Mouse (Mus musculus) 416B (cell line): ENCODE measurements around the gene Gm21970.
A peak's percentile ranks its signal among the peaks of the same experiment; 100 is the strongest.

Experiments
- DNase-seq: peaks from one replicate; pipeline ENCODE4 v3.0.0; 2011; ENCODE audit warnings: low read depth

Gene Gm21970

DNA sequence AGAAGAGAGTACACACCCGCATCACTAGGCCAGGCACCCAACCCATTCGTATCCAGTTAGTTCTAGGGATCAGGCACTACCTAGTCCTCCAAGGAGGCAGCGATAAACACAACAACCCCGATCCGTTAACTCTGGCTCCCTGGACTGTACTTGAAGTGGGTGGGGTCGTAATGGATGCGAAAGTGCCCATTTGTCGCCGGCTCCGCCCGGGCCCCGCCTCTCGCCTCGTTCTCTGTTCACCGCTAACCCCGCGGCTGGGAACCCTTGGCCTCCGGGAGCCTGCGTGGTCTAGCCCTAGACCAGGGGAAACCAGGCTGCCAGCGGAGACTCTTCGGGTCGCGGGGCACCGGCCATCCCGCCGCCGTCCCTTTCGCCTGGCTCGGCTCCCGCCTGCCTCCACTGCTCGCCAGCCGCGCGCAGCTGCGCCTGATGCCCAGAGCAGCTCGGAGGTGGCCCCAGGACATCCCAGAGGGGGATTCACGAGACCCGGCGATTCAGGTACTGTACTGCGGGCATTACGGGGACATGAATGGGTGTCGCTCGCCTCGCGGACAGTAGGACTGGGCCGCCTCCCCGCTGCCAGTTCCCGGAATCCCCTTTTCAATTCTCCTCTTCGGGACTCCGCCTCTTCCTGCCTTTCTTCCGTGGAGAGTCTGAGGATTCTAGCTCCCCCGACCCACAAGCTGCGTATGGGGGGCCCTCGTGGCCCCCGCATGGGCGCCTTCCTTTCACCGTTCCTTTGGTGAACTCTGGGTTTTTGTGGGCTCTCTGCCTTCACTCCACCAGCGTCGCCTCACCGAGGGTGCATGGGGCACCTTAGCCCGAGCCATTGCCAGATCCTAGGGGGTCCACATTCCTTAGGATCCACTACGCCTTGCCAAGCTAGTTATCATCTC is 18.7 kb upstream of the Gm21970 start, which contains the start of gene Ifnar2:
Gene Ifnar2 (plus strand): TSS at position 207 of the 896 bp plus-strand sequence.
- peak; percentile 85 for DNase-seq

DNA sequence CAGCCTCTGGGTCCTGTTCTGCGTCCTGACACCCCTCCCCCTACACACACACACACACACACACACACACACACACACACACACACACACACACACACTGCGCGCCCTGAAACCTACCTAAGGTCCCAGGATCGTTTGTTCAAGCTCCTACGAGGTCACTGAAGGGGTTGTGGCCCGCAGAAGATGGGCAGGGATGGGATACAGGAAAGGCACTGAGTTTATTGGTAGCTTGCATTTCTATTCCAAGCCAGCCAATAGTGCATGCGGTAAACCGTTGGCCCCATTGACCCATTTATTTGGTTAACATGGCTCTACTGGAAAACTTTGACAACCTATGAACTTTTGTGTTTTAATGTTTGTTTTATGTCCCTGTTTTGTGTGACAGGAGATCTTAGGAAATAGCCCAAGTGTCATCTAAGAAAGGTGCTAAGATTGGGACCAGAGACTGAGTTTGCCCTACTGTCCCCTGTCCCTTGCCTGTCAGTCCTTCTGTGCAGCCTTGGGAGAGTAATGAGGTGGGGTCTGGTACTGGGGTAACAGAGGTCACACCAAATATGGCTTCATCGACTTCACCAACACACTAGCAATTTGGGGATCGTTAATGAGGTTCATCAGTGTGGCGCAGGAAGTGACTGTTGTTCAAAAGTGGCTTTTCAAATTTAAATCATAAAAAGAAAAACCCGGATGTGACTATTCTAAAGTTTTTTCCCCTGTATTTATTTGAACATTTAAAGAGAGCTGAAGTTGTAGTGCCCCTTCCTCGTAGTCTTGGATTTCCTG is 17.9 kb upstream of the Gm21970 start:
- DNase-seq, result peak; percentile 45

DNA sequence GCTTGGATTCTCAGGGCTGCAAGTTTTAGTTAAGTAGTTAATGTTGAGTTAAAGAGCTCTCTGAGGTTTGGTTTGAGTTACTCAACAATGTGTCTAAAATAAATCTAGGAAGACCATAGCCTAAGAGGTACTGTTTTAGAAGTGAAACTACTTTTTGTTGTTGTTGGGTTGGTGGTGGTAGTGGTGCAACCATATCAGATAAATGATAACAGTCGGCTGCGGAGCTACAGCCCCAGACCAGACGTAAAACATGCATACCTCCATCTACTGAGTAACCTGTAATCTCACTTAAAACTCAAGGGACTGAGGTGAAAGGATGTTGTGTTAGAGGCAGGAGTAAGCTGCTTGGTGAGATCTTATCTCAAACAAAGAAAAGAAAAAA is 17.3 kb upstream of the Gm21970 start:
- peak; percentile 50 for DNase-seq

DNA sequence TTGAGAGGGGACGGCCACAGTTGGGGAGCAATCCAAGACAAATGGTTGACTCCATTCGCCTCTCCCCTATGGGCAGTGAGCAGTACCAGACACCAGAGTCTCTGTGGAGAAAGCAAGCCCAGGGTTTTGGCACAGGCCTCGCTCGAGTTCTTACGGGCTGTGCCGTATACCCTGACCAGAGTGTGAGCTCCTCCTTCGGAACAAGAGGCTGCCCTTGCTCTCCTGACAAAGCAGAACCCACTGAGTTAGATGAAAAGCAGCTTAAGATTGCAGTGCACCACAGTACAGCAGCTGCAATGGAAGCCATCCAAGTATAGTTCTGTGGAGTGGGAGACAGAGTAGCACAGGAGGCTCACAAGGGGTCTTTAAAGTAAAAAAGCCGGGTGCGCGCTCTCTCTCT is 14.8 kb upstream of the Gm21970 start:
- DNase-seq, result no peak

DNA sequence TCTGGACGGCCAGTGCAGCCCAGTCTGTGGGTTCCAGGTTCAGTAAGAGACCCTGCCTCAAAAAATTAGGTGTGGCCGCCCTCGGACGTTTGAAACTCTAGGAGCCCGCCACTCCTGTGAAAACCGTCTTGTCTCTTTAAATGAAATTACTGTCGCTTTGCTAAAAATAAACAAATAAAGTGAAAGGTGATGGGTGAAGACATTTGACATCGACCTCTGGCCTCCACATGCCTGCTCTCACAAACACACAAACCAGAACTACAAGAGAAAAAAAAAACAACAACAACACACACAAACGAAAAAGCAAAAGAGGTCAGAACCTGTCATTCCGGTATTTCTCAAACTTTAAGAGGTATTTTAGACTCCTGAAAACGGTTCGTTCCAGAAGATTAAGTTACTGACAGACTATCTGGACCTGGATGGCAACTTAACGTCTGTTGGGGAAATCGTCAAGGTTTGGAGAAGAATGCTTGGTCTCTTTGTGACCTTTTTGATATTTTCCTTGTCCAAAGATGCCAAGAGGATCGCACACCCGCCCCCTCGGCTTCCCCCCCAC is 13.0 kb upstream of the Gm21970 start:
- no peak for DNase-seq

DNA sequence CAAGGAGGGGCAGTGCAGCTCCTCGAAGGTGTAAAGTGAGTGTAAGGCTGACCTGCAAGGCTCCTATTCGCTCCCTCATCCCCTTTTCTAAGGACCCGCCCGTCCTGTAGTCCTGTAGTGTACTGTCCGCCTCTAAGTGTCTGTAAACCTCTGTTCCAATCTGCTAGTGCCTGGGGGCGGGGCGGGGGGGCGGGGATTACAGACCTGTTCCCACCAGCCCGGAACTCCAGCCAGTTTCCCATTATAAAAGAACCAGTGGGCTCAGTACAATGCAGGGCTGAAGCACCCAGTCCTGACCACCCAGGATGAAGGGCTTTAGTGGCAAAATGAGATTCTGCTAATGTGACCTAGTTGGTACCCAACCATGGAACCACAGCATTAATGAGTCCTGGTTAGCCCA is 12.5 kb upstream of the Gm21970 start:
- no peak for DNase-seq

DNA sequence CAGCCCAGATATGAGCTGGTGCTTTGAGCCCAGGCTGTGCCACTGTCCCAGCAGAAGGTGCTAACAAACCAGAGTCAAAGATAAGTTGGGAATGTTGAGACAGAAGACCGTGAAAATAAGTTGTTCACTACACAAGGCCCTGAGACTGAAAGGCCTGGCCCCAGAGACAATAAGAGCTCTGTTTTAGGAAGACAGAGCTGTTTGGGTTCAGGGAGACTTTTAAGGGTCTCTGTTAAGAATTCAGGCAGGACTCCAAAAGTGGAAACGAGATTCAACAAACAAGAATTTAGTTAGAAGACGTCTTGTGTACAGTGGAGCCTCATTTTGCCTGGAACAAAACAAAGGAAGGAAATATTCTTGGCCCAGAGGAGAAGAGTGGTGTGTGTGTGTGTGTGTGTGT is 12.1 kb upstream of the Gm21970 start:
- no peak for DNase-seq

DNA sequence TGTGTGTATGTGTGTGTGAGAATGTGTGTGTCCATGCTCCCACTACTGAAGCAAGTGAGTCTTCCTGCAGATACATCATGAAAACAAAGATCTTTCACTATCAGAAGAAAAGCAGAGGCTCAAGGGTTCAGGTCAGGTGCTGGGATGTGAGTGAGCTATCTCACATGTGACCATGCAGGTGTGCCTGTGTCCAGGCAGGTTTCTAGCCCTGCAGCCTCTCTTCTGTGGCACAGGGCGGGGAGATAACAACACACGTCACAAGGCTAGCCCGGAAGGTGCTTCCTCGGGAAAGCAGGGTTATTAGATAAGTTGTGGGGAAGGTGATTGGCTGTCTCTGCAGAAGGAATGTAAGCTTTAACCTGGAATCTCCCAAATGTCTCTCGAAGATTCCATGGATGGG is 11.4 kb upstream of the Gm21970 start:
- no peak for DNase-seq

DNA sequence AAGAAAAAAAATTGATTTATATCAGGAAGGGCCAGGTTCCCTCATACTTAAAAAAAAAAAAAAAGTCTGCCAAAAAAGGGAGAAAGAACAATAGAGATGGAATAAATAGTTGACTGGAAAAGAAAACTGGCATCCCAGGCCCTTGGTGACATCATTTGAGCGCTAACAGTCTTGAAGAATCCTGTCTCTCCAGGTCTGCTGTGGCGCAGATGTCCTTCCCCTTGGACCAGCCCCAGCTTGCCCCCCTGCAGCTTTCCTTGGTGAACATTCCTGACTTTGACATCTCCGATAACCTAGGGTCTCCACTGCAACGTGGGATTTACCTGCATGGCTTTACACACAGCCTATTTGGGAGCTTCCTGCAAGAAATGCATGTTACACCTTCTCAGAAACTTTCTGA is 9.9 kb upstream of the Gm21970 start:
- no peak for DNase-seq

DNA sequence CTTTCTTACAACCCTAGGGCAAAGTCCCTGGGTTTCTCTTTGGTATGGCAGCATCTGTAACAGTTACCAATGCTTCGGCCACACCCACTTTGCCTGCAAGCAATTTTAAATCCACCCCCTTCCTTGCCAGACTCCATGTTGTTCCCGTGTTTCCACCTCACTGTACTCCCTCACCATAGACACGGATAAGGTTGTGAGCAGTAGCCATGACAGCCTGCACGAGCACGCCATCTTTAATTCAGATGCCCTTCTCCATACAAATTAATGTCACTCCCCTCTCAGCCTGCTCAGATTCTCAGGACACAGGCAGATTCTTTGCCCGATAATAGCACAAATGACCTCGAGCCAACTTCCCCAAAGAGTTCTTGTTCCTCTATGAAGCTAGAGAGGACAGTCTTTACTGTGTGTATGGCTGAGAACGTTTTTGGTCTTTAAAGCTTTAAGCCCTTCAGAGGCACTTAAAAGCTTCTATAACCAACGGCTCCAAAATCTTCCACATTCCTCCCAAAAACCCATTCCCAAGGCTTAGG is 9.2 kb upstream of the Gm21970 start:
- DNase-seq, result peak; percentile 23

DNA sequence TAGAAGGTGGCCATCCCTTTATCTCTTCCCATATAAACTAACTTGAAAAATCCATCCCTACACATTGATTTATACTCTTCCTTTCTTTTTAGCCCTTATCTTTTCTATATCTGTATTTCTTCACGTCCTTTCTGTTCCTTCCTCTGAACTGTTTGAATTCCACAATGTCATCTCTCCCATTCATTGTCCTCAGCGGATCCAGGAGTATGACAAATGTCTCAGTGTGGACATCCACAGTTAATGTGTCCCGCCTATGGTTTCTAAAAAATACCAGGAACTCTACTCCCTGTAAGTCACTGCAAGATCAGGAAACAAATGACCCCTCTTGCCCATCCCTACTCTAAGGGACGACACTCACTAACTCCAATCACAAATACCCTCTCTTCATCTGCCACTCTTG is 7.3 kb upstream of the Gm21970 start:
- no peak for DNase-seq

DNA sequence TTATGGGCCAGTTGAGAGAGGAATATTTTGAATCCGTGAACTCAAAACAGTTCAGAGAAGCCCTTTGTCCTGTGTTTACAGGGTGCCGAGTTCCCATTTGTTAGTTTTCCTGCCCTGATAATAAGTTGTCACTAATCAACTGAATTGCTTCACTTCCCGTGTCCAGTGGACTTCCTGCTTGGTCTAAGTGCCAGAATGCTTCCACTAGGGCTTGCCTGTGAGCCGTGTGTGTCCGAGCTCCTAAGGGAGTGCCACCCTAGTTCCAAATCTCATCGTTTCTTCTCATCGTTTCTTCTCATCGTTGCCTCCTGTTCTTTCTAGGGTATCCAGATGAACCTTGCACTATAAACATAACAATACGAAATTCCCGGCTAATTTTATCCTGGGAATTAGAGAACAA is 5.9 kb upstream of the Gm21970 start:
- no peak for DNase-seq

DNA sequence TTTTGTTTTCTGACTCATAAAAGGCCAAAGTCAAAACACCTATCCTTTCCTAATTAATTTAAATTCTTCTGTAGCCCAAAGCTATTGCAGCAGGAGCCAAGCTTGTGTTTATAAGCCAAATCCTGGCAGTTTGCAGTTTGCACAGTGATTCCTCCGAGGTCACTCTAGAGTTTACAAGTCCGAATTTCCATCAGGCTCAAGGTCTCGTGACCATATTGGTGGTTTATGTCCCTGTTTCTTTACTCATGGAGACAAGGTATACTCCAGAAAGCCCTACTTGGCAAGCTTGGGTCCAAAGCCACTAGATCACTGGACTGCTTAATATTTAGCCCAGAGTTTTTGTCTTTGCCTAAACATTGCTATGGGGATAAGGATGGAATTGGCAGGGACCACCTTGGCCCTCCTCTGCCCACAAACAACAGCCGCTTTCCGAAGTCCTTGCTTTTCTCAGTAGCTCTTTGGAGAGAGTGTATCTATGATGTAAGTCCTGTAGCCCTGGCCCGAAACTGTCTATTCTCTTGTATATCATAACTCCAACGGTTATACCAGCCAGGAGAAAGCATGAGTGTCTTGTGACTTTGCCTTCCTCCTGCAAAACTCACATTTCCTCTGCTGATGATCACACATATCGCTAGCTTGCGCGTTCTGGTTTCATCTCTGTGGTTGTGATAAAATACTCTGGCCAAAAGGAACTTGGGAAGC is 5.0 kb upstream of the Gm21970 start:
- no peak for DNase-seq

DNA sequence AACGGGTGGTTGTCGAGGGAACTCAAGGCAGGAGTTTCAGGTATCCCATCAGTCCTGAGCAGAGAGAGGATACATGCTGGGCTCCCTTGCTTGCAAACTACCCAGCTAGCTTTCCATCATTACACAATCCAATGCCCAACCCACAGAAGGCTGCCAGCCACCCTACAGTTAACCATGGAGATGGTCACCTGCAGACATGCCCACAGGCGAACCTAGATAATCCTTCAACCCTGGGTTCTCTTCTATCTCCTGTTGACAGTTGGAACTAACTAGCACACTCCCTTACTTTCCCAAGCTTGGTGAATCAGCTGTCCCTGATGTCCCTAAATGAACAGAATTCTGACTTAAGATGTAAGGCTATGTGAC is 4.4 kb upstream of the Gm21970 start:
- DNase-seq, result no peak

DNA sequence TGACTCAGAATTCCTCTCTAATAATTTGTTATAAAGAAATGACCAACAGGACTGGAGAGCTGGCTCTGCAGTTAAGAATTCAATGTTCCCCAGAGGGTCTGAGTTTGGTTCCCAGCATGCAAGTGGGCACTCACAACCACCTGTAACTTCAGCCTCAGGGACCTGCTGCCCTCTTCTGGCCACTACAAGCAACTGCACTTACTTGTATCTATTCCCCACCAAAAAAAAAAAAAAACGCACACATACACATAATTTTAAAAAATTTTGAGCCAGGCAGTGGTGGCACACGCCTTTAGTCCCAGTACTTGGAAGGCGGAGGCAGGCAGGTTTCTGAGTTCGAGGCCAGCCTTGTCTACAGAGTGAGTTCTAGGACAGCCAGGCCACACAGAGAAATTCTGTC is 1.4 kb upstream of the Gm21970 start:
- DNase-seq, result peak; percentile 72

DNA sequence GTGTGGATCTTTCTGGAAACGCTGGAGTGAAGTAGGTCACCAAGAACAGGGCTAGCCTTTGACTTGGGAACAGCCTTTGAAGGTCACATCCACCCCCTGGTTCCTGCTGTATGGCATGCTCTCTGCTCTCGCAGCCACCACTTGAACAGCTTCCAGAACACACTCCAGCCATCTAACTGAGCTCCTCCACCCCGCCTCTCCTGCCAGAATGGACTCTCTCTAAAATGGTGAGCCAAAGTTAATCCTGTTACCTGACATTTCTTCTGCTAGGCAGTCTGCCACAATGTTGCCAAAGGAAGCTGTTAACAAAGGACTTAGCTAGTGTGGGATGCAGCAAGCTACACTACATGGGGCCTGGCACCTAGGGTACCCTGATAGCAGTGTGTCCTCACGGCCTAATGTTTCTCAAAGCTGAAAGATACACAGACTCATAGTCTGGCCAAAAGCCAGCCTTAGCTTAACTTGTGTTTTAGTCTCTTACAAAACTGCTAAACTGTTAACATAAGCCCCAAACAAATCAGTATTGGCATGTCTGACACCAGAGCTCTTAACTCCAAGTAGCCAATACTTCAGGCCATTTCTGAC is 3.4 kb downstream of the Gm21970 start:
- DNase-seq, result no peak

DNA sequence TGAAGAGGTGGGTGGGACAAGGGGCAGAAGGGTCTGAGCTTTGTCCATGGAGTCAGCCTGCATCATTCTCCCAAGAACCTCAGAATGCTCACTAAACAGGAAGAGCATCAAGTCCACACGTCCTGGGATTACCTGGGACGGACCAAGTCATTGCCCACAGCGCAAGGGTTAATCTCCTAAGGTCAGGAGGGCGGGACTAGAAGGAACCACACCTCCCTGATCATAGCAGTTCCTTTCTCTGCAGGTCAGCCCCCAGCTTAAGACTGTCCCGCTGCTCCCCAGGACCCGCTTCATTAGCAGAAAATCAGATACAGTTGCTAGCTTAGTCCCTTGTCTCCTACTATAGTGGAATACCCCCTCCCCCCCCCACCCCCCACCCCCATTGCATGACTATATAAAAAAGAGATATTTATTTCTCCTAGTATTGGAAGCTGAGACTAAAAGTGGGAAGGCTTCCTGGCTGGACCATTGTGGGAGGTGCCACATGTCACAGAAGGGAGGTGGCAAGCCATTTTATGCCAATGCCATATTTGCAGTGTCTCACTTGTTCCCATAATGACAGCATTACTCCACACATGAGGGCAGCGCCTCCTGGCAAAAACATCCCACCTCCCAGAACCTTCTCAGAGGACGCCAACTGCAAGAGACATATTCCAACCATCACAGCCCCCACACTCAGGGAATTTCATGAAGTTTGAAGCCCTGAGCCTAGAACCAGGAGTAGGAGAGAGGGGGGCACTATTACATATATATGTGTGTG is 4.3 kb downstream of the Gm21970 start:
- no peak for DNase-seq

DNA sequence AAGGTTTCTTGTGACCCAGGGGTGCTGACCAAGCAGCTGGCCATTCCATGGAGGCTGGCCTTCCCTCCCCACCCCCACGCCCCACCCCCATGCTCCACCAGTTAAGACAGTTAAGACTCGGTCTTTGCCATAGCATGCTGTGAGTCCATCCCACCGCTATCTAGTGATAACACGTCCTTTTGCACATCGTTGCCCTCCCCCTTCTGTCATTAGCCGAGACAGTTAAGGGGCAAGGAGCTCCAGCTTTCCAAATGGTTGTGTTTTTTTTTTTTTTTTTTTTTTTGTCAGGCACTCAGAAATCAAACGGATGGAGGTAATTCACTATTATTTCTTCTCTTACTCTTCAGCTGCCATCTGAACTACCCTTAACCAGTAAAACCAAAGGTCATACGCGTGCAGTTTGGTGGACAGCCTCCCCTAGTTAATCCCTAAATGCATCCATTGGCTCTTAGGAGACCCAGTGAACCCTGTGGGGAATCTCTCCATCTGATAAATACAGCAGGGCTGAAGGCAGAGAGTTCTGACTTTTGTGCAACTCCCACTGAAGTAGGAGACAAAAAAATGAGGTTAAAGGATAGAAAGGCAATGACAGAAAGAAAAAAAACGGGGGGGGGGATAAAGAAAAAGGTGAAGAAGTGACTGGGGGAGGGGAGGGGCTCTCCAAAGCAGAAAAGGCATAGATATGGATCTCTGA is 5.5 kb downstream of the Gm21970 start:
- DNase-seq, result no peak

DNA sequence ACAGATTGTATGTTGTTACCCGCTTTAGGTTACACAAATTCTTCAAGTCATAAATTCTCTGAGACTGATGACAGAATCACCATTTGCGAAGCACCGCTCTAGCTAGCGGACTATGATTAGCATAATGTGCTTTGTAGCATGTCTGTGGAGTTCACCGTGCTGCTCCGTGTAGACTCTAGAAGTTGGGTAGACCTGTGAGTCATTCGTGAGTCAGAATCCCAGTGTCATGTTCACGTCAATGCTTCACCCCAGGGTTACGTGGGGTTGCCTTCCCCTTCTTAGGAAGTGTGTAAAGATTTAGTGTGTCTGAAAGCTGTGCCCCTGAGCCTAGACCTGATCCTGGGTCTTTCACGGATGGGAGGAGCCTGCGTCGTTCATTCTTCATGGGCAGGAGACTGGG is 6.5 kb downstream of the Gm21970 start:
- peak; percentile 84 for DNase-seq

DNA sequence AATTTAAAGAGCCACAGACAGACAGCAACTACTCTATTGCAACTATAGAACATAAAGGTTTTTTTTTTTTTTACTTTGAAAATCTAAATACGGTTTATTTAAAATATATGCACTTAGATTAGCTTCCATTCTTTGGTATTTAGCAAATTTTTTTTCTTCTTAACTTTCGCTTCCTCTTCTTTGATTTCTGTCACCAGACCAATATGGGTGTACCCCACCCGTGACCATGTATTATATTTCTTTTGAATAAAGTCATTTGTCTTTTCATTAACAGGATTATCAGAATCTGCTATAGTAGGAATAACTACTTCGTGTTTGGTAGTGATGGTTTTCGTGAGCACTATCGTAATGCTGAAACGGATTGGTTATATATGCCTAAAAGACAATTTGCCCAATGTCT is 7.4 kb downstream of the Gm21970 start:
- DNase-seq, result no peak
